Mouse (Mus musculus) pancreas, adult 10 weeks (tissue): ENCODE data around the gene Rtl10. TPM values are rescaled to one million over a fixed set of nuclear protein-coding genes. Genes with fewer than 3 reads are reported as not detected.

Experiments used
- polyA plus RNA-seq: library from polyadenylated mRNA; stranded (reverse); fragments of 350-450 nt; fragmentation: Illumina TruSeq; extraction: RNeasy Lipid Tissue Mini Kit (QIAGEN cat#74804); gene quantifications from one replicate; pipeline ENCODE4 v1.2.3, GENCODE M21; 2015; ENCODE audit warnings: low read depth, low replicate concordance; ENCODE audit not compliant: insufficient read depth

The Rtl10 gene
- 1.1 TPM for polyA plus RNA-seq

GRCm38 (mm10) chr16:18498558-18498990, at the start of gene Rtl10, which contains the start of gene Gnb1l:
Gene Rtl10, plus strand, starts transcription at chr16:18498901.
Gene Gnb1l, plus strand, starts transcription at chr16:18498713.

Other genes with a start within 250 kb of the Rtl10 start
- not detected for gene Gm49776, start 240.6 kb upstream of the Rtl10 start, polyA plus RNA-seq
- gene Dgcr8, start 209.7 kb upstream of the Rtl10 start, polyA plus RNA-seq: 5.9 TPM
- gene Tango2, start 150.8 kb upstream of the Rtl10 start, polyA plus RNA-seq: 13.1 TPM
- 10.9 TPM for gene Arvcf, start 150.7 kb upstream of the Rtl10 start, polyA plus RNA-seq
- gene Txnrd2, start 72.5 kb upstream of the Rtl10 start, polyA plus RNA-seq: 7.0 TPM
- gene Comt, start 72.0 kb upstream of the Rtl10 start, polyA plus RNA-seq: 18.8 TPM
- 0.89 TPM for gene Gnb1l, start 188 bp upstream of the Rtl10 start, polyA plus RNA-seq
- gene Tbx1, start 91.8 kb downstream of the Rtl10 start, polyA plus RNA-seq: 0.46 TPM
- gene Gp1bb, start 123.5 kb downstream of the Rtl10 start, polyA plus RNA-seq: 0.81 TPM
- 4.9 TPM for gene Gm49601, start 127.5 kb downstream of the Rtl10 start, polyA plus RNA-seq
- 6.8 TPM for gene Sept5, start 131.1 kb downstream of the Rtl10 start, polyA plus RNA-seq